Mouse (Mus musculus) left cerebral cortex, adult 8-10 months (tissue): ENCODE data around the gene Asic3. TPM values are rescaled to one million over a fixed set of nuclear protein-coding genes. Genes with fewer than 3 reads are reported as not detected.
"Not testable (repeated sequence)": the region's sequence is repeated elsewhere in the genome, so short reads cannot be mapped to it uniquely, and the experiment has no call there.

Experiments used
- DNase-seq, 2 experiments: peaks; one replicate each; pipeline ENCODE4 v3.0.0; 2022; ENCODE audit warnings: low spot score in 2 of 2
- total RNA-seq, 4 experiments: library from RNA; stranded (reverse); gene quantifications; 2 replicates each; pipeline ENCODE4 v1.2.4; 2022

Asic3 gene
- total RNA-seq, 4 experiments from 2014 or later: 0.16 to 1.1 (median 0.34) TPM

DNA sequence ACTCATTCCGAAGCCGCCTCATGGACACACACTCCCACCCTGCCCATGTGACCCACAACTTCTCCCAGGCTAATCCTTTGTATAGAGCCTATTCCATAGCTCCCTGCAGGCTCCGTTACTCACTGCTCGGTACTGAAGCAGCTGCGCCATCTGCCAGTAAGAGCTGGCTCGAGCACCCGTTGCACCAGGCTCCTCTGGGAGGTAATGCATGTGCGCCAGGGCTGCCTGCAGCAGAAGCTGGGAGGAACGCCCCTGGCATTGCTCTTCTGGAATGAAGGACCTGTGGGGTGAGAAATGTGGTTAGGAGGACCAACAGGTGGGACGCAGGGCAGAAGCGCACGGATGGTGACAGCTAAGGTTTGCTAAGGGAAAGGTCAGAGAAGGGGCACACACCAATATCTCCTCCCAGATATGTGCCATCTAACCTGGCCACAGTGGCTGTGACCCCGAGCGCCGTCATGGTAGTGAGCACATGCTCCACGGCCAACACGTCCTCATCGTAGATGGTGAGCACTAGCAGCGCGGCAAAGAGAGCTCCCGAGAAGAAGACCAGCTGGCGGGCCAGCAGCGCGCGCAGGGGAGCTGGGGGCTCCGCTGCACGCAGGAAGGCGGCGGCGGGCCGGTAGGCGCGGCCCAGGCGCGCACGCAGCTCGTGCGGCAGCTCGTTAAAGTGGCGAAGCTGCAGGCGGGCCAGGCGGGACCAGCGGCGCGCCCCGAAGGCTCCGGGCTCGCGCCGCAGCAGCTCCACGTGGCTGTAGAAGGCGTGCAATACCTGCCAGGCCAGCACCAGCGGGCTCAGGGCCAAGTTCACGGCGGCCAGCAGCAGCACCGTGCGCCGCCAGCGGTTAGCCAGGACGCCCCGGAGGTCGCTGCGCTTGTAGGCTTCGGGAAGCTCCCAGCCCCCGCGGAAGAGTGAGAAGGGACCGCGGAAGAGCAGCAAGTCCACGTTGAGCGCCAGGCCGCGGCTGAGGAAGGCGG is 25.6 kb upstream of the Asic3 start:
- peak; percentile 32 to 70 for DNase-seq

DNA sequence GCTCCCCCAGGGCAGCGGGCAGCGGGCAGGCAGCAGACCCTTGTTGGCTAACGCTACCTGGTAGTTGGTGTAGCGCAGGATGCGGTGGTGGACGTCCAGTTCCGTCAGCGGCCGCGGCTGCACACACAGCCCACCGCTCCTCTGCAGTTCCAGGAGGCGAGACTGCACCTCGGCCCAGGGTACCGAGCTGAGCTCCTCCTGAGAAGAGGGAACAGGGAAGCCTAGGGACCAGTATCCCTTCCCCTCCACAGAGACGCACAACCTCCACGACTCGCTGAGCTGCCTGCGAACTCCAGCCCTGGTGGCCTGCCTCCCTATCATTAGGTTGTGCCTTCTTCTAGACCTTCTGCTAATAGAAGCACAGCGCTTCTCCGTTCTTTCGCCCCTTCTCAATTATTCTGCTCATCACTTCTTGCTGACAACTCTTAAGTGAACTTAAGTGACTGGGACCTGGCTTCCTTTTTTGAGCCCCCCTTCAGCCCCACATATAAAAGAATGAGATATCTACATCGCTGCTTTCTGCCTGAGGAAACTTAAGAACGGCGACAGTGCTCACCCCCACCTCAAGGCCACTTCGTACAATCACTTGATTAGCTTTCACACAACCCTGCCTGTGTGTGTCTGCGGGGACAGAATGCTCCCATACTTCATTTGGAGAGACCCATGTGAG is 24.8 kb upstream of the Asic3 start:
- DNase-seq: no peak

DNA sequence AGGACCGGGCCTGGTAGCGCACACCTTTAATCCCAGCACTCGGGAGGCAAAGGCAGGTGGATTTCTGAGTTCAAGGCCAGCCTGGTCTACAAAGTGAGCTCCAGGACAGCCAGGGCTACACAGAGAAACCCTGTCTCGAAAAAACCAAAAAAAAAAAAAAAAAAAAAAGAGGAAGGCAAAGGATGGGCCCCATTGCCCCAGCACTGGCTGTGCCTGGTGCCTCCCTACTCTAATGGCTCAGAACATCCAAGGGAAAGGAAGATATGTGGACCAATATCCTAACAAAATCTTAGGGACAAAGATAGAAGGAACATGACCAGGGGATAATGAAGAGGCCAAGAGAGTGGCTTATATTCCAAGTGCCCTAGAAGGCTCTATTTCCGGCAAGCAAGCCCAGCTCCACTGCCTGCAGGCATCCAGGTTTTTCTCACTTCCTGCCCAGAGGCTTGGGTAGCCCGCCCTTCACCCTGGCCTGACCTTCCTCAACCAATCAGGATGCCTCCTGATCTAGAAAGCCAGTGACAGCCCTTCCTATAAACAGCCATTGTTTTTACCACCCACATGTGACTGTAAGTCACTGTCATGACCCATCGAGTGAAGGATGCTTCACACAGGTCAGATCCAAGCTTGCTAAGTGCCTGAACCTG is 24.1 kb upstream of the Asic3 start:
- no peak for DNase-seq

DNA sequence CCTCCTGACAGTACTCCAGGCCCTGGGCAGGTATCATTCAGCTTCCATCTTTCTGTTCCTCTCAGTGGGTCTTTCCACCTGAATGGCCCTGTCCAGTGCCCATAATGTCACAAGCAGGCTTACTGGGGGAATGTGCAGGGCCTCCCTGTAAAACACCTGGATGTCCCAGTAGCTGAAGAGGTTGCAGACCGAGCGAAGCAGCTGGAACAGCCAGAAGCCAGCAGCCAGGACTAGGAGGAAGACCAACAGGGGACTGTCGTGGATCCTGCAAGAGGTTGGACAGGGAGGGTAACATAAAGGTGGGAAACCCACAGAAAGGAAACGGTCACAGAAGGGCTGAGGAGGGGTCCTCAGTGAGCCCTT is 23.6 kb upstream of the Asic3 start:
- DNase-seq: no peak

DNA sequence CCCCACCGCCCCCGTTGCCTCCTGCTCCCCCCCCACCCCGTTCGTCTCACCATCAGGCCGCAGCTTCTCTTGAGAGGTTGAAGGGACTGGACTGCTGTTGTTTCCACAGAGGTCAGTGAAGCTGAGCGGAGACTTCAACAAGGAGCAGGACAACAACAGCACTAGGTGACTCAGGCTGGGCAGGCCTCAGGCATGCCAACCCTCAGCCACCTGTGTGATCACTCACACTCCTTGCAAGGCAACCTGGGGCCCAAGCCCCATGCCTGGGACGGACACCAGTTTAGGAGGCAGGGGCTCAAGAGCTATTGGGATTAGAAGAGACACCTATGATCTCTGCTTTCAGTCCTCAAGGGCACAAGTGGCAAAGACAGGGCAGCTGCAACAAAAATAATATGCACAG is 21.3 kb upstream of the Asic3 start, which contains the start of gene Atg9b:
Gene Atg9b (minus strand): TSS at position 280 of the 400 bp plus-strand sequence.
- no peak for DNase-seq

DNA sequence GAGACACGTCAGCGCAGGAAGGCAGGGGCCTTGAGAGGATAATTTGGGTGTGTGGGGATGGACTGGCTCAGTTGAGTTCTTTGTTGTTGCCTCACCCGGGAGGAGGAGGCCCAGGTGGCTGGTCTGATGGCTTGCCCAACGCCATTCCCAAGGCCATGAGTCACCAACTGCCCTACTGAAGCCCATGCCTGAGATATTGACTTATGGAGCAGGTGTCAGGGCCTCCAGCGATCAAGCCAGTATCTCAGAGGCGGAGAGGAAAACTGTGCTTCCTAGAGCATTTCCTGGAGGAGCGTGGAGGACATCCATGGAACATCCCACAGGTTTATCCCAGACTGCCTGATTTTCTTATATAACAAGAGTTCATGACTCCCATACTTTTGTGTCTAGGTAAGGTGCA is 20.5 kb upstream of the Asic3 start:
- no peak for DNase-seq

DNA sequence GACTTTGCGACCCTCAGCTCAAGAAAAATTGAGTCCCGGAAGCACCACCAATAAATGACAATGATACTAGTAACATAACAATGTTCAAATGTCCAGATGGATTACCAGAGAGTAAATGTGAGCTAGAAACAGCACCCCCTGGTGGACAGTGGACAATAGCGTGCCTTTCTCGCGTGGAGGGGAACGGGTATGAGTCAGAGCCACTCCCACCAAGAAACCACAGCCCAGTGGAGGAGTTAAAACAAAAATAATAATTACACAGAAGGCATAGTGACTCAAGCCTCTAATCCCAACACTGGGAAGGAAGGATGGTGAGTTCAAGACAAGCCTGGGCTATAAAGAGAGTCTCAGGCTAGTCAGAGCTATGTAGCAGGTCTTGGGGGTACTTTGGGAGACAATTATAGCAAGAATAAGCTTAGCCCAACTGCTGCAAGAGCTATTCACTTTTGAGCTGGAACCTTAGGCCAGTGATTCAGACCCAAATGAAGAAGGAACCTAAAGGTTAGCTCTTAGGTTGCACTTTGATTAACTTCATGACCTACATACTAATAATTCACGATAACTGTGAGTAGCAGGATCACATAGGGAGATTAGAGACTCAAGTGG is 19.7 kb upstream of the Asic3 start, which contains the start of gene Abcb8:
Gene Abcb8 (plus strand): TSS at position 272 of the 606 bp plus-strand sequence.
- peak; percentile 51 to 83 for DNase-seq

DNA sequence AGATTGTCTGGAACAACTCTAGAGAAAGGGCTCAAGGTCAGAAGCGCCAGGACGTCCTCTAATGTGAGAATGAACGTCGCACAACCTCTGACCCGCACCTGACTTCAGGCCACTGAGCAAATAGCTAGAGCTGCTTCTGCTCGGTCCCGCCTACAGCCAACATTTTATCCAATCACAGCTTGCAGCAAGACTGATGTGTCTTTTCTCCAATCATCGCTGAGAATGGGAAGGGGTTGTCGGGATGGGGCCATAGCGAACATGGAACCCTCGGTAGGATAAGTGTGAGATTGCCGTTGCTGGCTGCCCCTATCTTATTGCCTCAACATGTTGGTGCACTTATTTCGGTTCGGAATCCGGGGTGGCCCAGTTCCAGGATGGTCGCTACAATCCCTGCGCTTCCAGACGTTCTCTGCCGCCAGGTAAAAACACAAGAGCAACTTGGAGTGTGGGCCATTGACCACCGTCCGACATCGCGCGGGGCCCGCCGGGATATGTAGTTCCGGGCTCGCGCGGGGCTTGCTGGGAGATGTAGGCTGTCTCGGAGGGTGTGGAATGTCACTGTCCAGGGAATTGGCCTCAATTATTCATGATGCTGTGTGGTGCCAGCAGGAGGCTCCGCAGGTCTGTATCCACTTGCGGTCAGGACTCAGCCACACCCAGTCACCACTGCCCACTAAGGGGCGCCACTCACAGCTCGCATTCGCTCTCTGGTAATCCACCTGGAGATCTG is 18.9 kb upstream of the Asic3 start:
- peak; percentile 96 for DNase-seq

DNA sequence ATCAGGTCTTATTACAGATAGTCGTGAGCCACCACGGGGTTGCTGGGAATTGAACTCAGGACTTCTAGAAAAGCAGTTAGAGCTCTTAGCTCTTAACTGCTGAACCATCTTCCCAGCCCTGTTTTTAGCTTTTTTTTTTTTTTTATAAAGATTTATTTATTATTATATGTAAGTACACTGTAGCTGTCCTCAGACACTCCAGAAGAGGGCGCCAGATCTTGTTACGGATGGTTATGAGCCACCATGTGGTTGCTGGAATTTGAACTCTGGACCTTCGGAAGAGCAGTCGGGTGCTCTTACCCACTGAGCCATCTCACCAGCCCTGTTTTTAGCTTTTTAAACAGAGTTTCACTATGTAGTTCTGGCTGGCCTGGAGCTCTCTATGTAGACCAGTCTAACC is 16.9 kb upstream of the Asic3 start:
- not testable (repeated sequence) for DNase-seq

DNA sequence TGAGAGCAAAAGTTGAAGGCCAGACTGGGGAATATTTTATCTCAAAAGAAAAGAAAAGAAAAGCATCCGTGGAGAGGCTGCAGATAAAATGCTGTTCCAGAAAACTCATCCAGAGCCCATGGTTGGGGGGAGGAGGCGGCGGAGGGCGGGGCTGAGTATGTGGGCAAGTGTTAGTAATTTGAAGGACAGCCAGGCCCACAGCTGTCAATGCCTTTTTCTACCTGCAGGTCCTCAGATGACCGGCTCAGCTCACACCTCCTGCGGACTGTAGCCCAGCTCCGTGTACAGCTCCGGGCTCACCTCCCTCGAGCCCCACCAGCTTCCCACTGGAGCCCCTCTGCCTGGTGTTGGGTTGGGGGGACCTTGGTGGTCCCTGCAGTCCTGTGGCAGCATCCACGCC is 13.5 kb upstream of the Asic3 start:
- no peak for DNase-seq

DNA sequence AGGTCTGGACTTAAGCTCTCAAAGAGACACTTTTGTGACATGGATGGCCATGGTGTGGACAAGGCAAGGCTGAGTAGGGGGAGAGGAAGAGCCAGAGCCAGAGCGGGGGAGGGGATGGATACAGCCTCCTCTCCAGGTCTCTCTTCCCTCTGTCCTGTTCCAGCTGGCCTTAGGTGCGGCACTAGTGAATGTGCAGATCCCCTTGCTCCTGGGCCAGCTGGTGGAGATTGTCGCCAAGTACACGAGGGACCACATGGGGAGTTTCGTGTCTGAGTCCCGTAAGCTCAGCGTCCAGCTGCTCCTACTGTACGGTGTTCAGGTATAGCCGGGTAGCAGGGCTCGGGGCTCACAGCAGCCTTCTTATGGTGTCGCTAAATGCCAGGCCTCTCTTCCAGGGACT is 12.8 kb upstream of the Asic3 start:
- DNase-seq: no peak

DNA sequence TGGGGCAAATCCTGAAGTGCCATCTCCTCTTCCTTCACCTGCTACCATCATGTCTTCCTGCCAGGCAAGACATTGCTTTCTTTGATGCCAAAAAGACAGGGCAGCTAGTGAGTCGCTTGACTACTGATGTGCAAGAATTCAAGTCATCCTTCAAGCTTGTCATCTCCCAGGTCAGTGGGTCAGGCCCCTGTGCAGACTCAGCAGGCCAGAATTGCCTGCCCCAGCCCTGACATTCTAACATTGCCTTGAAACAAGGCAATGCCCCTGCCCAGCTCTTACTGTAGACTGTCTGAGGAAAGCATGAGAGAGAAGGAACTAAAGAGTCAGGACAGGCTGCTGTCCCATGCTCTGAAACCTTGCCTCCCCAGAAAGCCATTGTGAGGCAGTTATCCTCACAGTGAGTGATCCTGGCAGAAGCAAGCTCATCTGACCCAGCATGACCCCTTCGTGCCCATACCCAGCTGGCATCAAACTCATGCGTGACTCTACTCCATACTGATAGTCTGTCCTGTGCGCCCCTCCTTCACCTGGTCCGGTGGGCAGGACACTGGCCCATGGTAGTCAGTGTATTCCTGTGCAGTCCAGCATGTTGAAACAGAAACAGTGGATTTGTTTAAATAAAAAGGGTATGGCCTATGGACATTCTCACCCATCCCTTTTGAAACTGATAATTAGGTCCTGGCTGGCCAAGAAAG is 12.1 kb upstream of the Asic3 start:
- no peak for DNase-seq

DNA sequence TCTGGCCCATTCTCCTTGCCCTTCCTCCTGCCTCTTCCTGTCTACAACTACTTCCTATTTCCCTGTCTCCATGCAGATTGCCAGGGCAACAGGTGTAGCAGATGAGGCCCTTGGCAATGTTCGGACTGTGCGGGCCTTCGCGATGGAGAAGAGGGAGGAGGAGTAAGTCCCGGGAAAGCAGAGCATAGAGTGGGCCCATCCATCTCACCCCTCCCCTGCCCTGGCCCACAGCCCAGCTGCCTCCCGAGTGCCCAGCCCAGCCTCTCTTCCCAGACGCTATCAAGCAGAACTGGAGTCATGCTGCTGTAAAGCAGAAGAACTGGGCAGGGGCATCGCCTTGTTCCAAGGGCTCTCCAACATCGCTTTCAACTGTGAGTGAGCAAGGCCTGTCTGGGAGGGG is 11.2 kb upstream of the Asic3 start:
- no peak for DNase-seq

DNA sequence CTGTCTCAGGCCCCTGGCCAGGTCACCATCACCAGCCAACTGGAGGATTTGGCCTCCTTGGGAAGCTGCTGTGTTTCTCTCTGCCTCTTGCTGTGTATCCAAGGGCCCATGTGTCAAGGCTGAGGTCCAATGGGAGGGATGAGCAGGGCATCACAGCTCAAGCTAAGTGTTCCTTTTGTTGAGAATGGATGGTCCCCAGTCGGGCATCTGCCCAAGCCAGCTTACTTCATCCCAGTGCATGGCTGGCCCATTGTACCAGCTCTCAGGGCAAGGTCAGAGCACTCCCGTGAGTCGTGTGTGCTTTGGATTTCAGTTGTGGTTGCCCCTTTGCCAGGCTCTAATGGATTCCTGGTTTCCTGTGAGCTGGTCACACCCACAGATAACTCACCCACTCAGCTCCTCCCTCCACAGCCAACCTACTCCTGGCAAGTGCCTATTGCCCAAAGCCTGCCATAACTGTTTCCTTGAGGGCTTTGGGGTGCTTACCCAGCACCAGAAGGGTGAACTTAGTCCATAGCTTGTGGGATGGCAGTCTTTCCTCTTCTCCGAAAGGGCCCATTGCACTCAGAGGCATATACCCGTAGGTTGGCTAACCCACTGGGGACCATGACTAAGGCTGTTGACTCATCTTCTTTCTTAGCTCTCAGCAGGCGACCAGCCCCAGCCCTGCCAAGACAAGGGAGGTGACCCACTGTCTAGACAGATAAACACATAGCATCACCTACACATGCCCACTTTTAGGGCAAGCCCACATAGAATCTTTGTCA is 8.4 kb upstream of the Asic3 start:
- no peak for DNase-seq

DNA sequence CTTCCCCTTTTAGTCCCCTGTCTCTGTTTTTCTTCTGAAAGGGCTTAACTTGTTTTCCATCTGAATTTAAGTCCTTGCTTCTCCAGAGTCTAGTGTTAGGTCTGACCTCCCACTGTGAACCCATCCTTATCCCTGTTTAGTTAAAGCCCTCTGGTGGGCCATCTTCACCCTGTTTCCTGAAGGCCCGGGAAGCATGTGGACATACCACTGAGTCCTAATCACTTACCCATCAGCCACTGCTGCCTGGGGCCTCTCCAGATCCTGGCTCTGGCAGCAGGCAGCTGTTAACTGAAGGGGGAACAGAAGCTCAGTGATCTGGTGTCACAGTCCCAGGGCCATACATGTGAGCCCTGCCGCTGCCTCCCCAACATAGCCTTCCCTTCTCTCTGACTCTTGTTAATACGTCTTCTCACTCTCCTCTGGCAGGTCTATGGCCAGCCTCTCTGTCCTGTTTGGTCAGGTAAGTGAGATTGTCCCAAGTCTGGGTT is 7.8 kb upstream of the Asic3 start:
- no peak for DNase-seq

DNA sequence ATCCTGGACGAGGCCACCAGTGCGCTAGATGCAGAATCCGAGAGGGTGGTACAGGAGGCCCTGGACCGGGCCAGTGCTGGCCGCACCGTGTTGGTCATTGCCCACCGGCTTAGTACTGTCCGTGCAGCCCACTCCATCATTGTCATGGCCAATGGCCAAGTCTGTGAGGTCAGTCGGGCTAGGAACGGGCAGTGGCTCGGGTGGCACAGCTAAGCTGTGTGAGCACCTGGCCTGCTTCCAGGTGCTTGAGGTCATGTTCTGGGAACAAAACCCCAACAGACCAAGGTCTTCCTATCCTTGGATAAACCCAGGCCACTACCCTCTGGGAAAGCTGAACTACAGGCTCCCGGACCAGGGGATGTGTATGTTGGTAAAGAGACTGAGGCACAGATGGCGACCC is 4.5 kb upstream of the Asic3 start:
- DNase-seq: no peak

DNA sequence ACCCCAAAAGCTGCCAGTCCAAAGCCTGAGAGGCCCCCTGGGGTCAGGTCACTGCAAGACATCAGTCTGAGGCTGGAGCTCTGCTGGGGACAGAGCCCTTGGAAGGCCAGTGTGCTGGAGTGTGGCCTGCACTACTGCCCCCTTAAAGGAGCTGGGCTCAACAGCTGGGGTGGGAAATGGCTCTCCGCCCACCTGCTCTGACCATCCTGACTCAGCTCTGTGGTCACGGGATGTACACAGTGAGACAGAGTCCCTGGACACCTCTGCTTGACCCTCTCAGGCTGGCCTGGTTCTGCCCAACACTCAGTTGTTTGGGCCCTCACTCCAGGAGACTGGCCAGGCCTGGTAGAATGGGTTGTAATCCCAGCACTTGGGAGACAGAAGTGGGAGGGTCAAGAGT is 3.7 kb upstream of the Asic3 start:
- DNase-seq: peak in 1 of 2 experiments; percentile 8

DNA sequence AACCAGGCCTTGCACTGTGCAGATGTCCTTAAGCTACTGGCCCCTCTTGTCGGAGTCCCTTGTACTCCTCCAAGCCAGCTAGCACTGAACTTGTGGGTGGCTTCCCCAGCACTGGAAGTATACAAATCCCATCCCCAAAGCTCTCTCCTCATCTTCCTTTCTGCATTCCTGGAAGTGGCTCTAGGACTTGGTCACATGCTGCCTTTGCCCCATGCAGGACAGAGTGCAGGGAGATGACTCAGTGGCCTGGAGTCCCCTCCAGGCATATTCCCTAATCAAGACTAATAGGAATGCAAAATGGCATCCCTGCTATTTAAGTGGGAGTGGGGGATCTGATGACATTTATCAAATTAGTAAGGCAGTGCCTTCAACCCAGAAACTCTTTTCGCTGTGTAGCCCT is 1.1 kb upstream of the Asic3 start:
- no peak for DNase-seq

DNA sequence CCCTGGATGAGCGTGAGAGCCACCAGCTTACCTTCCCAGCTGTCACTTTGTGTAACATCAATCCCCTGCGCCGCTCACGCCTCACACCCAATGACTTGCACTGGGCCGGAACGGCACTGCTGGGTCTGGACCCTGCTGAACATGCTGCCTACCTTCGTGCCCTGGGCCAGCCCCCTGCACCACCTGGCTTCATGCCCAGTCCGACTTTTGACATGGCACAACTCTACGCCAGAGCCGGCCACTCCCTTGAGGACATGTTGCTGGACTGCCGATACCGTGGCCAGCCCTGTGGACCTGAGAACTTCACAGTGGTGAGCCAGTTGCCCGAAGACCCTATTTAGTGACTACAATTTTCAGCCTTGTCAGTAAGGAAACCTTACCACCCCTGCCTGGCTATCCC is 746 bp downstream of the Asic3 start:
- no peak for DNase-seq
